Mouse (Mus musculus): Measurements from ENCODE around the gene Acyp2. TPM values are rescaled to one million over a fixed set of nuclear protein-coding genes. Genes with fewer than 3 reads are reported as not detected.
A peak's percentile ranks its signal among the peaks of the same experiment; 100 is the strongest.

Gene Acyp2
- 10 to 100 TPM; 80.7 to 90.3 TPM for total RNA-seq (2021)
- 48.7 and 57.8 TPM in 2 replicates for polyA plus RNA-seq (2012; rRNA removed)
- long read RNA-seq, partial matches to known transcripts = 9 of 17 reads
- long read RNA-seq, other reads (novel, unspliced or antisense) = 6 of 17 reads

GRCm38 (mm10) chr11:30649001-30649637 lies at the start of gene Acyp2:
TSS of gene Acyp2 (minus strand) at chr11:30649587.
- peak; percentile 85 for TF ChIP-seq EP300 (IDR thresholded peaks at IDR 0.05; ENCODE audit: insufficient read depth, low read depth, low read length)
- TF ChIP-seq CTCF (IDR thresholded peaks at IDR 0.05) = peak; percentile 66
- TF ChIP-seq POLR2A (IDR thresholded peaks at IDR 0.05; ENCODE audit: insufficient read depth, low read depth, low read length) = peak; percentile 84; the same call in 1 of the 2 replicates
- intact Hi-C loops (cut with DNase I) = loop anchor here (5.0 kb wide), 3 partner anchors 47 to 177 kb away; partner anchors contain the start of gene 4930505A04Rik
- DNase-seq = peak; percentile 91 to 92
- H3K4me3 ChIP-seq = peak within 1 kb of the TSS; percentile 55
- H3K27me3 ChIP-seq (ENCODE audit: control insufficient read depth, insufficient read depth, low read length) = no peaks in the 10 kb centered on the region
- H3K27ac ChIP-seq = peak within 1 kb of the TSS; percentile 96
- H3K4me1 ChIP-seq (ENCODE audit: control insufficient read depth, insufficient read depth, low read length) = no peaks in the 10 kb centered on the region; the same call in 1 of the 2 replicates
- peaks cover 2% of the 10 kb centered on the region for H3K36me3 ChIP-seq (ENCODE audit: control insufficient read depth, insufficient read depth, low read length)
- WGBS = under 1% methylated on average over 40 of the region's 40 CpGs
- no peaks in the 10 kb centered on the region for H3K79me2 ChIP-seq (replicated peaks; ENCODE audit: control insufficient read depth, insufficient read depth, low read length)
- H3K9ac ChIP-seq (ENCODE audit: low read depth, low read length) = peak within 1 kb of the TSS; percentile 73

DNA sequence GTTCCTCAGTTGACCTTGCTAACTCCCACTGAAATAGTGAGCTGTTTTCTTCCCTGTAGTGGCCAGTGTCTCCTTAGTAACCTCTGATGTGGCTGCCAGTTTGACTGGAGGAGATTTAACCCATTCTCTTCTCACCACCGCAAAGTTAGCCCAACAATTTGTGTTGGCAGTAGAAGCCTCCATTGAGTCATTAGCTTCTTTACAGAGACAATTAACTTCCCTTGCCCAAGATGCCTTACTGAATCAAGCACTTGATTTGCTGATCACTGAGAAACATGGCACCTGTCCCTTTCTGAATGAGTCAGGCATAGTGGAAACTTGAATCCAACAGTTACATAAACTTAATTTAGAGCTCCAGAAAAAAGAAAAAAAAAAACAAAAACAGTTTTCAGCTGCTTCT lies 40.0 kb upstream of the Acyp2 start:
- no peaks in the 10 kb centered on the region for H3K36me3 ChIP-seq (ENCODE audit: control insufficient read depth, insufficient read depth, low read length)
- TF ChIP-seq POLR2A (IDR thresholded peaks at IDR 0.05; ENCODE audit: insufficient read depth, low read depth, low read length) (no peak), CTCF (IDR thresholded peaks at IDR 0.05) (no peak), EP300 (IDR thresholded peaks at IDR 0.05; ENCODE audit: insufficient read depth, low read depth, low read length) (no peak)
- no peaks in the 10 kb centered on the region; the same call in 1 of the 2 replicates for H3K4me1 ChIP-seq (ENCODE audit: control insufficient read depth, insufficient read depth, low read length)
- H3K79me2 ChIP-seq (replicated peaks; ENCODE audit: control insufficient read depth, insufficient read depth, low read length) = no peaks in the 10 kb centered on the region
- no peak overlapping the region for H3K27ac ChIP-seq
- no peak overlapping the region for H3K9ac ChIP-seq (ENCODE audit: low read depth, low read length)
- no peak overlapping the region for H3K4me3 ChIP-seq
- peak in 1 of 2 experiments; percentile 9 for DNase-seq
- WGBS = 52% methylated on average over 1 of the region's 1 CpGs
- no peaks in the 10 kb centered on the region for H3K27me3 ChIP-seq (ENCODE audit: control insufficient read depth, insufficient read depth, low read length)
- intact Hi-C loops (cut with DNase I) = no loop called here

DNA sequence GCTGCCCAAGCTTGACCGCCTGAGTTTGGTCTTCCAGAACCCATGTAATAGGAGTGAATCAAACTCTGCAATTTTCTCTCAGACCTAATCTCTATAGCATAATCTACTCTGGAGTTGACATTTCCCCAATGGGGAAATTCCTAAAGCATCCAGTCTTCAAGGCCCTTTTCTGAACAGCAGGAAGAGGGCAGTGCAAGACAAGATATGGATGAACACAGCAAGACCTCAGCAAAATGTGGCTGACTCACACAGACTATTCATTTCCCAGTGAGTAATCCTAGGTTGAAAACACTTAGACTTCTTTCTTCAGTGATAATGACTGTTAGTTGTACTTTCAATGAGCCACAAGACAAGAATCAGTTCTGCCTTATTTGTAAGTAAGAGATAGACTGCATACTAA lies 26.7 kb upstream of the Acyp2 start:
- peaks cover 3% of the 10 kb centered on the region; the same call in 1 of the 2 replicates for H3K36me3 ChIP-seq (ENCODE audit: control insufficient read depth, insufficient read depth, low read length)
- H3K4me3 ChIP-seq = no peak overlapping the region
- no peaks in the 10 kb centered on the region for H3K27me3 ChIP-seq (ENCODE audit: control insufficient read depth, insufficient read depth, low read length)
- H3K27ac ChIP-seq = peak overlapping the region; percentile 48
- no peaks in the 10 kb centered on the region for H3K4me1 ChIP-seq (ENCODE audit: control insufficient read depth, insufficient read depth, low read length)
- DNase-seq = peak in 1 of 2 experiments; percentile 30
- H3K79me2 ChIP-seq (replicated peaks; ENCODE audit: control insufficient read depth, insufficient read depth, low read length) = no peaks in the 10 kb centered on the region
- intact Hi-C loops (cut with DNase I) = loop anchor here (2.0 kb wide), 2 partner anchors 79 to 125 kb away; no protein-coding TSS in a partner anchor
- H3K9ac ChIP-seq (ENCODE audit: low read depth, low read length) = no peak overlapping the region
- TF ChIP-seq CTCF (IDR thresholded peaks at IDR 0.05) (peak; percentile 86), POLR2A (IDR thresholded peaks at IDR 0.05; ENCODE audit: insufficient read depth, low read depth, low read length) (no peak)
- 68% methylated on average over 1 of the region's 1 CpGs for WGBS

DNA sequence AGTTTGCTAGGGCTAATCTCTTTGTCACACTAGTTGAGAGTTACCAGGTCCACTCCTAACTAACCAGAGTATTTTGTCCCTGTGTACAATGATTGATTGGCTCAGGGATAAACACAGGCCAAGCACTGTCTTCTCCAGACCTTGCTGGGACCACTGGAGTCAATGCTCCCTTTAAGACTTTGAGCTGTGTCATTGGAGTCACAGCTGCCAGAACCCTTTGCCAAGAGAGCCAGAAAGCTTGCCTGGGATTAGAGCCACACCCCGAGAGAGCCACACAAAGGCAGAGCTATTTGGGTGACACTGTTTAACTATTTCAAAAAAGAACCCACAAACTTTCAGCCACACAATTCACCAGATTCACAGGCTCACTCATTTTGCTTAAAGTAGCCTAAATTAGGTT lies 23.3 kb upstream of the Acyp2 start:
- H3K27me3 ChIP-seq (ENCODE audit: control insufficient read depth, insufficient read depth, low read length) = no peaks in the 10 kb centered on the region
- no peaks in the 10 kb centered on the region for H3K4me1 ChIP-seq (ENCODE audit: control insufficient read depth, insufficient read depth, low read length)
- peak; percentile 55 to 64 for DNase-seq
- WGBS = 12% methylated on average over 1 of the region's 1 CpGs
- H3K79me2 ChIP-seq (replicated peaks; ENCODE audit: control insufficient read depth, insufficient read depth, low read length) = no peaks in the 10 kb centered on the region
- H3K9ac ChIP-seq (ENCODE audit: low read depth, low read length) = no peak overlapping the region
- TF ChIP-seq POLR2A (IDR thresholded peaks at IDR 0.05; ENCODE audit: insufficient read depth, low read depth, low read length) (no peak), CTCF (IDR thresholded peaks at IDR 0.05) (no peak)
- H3K27ac ChIP-seq = peak overlapping the region; percentile 15
- intact Hi-C loops (cut with DNase I) = no loop called here
- H3K36me3 ChIP-seq (ENCODE audit: control insufficient read depth, insufficient read depth, low read length) = peaks cover 3% of the 10 kb centered on the region; the same call in 1 of the 2 replicates
- no peak overlapping the region for H3K4me3 ChIP-seq

- TF ChIP-seq CTCF (IDR thresholded peaks at IDR 0.05) (no peak), POLR2A (IDR thresholded peaks at IDR 0.05; ENCODE audit: insufficient read depth, low read depth, low read length) (no peak), EP300 (IDR thresholded peaks at IDR 0.05; ENCODE audit: insufficient read depth, low read depth, low read length) (no peak)
- intact Hi-C loops (cut with DNase I) = no loop called here
- Histone ChIP-seq H3K27ac (no peak overlapping the region), H3K36me3 (ENCODE audit: control insufficient read depth, insufficient read depth, low read length) (no peaks in the 10 kb centered on the region), H3K79me2 (replicated peaks; ENCODE audit: control insufficient read depth, insufficient read depth, low read length) (no peaks in the 10 kb centered on the region), H3K27me3 (ENCODE audit: control insufficient read depth, insufficient read depth, low read length) (no peaks in the 10 kb centered on the region), H3K9ac (ENCODE audit: low read depth, low read length) (no peak overlapping the region), H3K4me1 (ENCODE audit: control insufficient read depth, insufficient read depth, low read length) (no peaks in the 10 kb centered on the region), H3K4me3 (no peak overlapping the region)
- 91% methylated on average over 3 of the region's 3 CpGs for WGBS
- DNase-seq = no peak
These were observed 13.6 kb upstream of the Acyp2 start for GRCm38 (mm10) chr11:30663001-30663400.

GRCm38 (mm10) chr11:30662591-30662990 lies 13.2 kb upstream of the Acyp2 start:
- Histone ChIP-seq H3K9ac (ENCODE audit: low read depth, low read length) (no peak overlapping the region), H3K4me3 (no peak overlapping the region), H3K79me2 (replicated peaks; ENCODE audit: control insufficient read depth, insufficient read depth, low read length) (no peaks in the 10 kb centered on the region), H3K36me3 (ENCODE audit: control insufficient read depth, insufficient read depth, low read length) (no peaks in the 10 kb centered on the region), H3K4me1 (ENCODE audit: control insufficient read depth, insufficient read depth, low read length) (no peaks in the 10 kb centered on the region), H3K27me3 (ENCODE audit: control insufficient read depth, insufficient read depth, low read length) (no peaks in the 10 kb centered on the region), H3K27ac (no peak overlapping the region)
- 92% methylated on average over 2 of the region's 2 CpGs for WGBS
- TF ChIP-seq EP300 (IDR thresholded peaks at IDR 0.05; ENCODE audit: insufficient read depth, low read depth, low read length) (no peak), POLR2A (IDR thresholded peaks at IDR 0.05; ENCODE audit: insufficient read depth, low read depth, low read length) (no peak), CTCF (IDR thresholded peaks at IDR 0.05) (no peak)
- DNase-seq = no peak
- intact Hi-C loops (cut with DNase I) = no loop called here

All from heart, adult 2 months (tissue).